In genomic region chr11:116673410-116673809, GRCm38 (mm10) we compare ENCODE assay signal across 10 mouse cellular contexts. TPM values are rescaled to one million over a fixed set of nuclear protein-coding genes. Genes with fewer than 3 reads are reported as not detected.
DNase-seq lines count a peak whose midpoint lies in the region; ATAC-seq and TF ChIP-seq lines count a peak whose summit lies in the region.
"Had no signal": no experiment of that assay in that cellular context is flagged by ENCODE, and none has a peak within 500 bp of the region (broad histone marks: within the 10 kb centered on the region; RNA-seq: fewer than 3 reads in every experiment).

No protein-coding gene starts in this region.

- whole genome bisulfite sequencing in kidney, embryonic 14.5 days = 85% methylated on average over 2 of the region's 2 CpGs
- 93% methylated on average over 2 of the region's 2 CpGs for WGBS in hindbrain, embryonic 13.5 days
- 91% methylated on average over 2 of the region's 2 CpGs for WGBS in midbrain, embryonic 12.5 days

- H3K27ac ChIP-seq in kidney, embryonic 14.5 days (ENCODE audit: low read depth, low read length) = no peak overlapping the region
- peak overlapping the region; percentile 46 for H3K27ac ChIP-seq in MEL (ENCODE audit: control insufficient read depth, low read depth, low read length)
- H3K27ac ChIP-seq in hindbrain, embryonic 13.5 days = no peak overlapping the region
- H3K27ac ChIP-seq in midbrain, embryonic 12.5 days (replicated peaks) = no peak overlapping the region

- H3K27me3 ChIP-seq in kidney, embryonic 14.5 days (ENCODE audit: control insufficient read depth, insufficient read depth, low read length) = no peaks in the 10 kb centered on the region
- H3K27me3 ChIP-seq in MEL (ENCODE audit: control insufficient read depth in 1 of 2, insufficient read depth in 2 of 2, low read length in 2 of 2) = no peaks in the 10 kb centered on the region
- H3K27me3 ChIP-seq in hindbrain, embryonic 13.5 days = no peaks in the 10 kb centered on the region
- H3K27me3 ChIP-seq in midbrain, embryonic 12.5 days = no peaks in the 10 kb centered on the region

- H3K9ac ChIP-seq in kidney, embryonic 14.5 days (ENCODE audit: low read depth, low read length) = peak overlapping the region; percentile 94; the same call in 1 of the 2 replicates
- peak overlapping the region; percentile 87 for H3K9ac ChIP-seq in MEL (ENCODE audit: control insufficient read depth, low read depth, low read length, poor library complexity, severe bottlenecking)
- peak overlapping the region; percentile 89 for H3K9ac ChIP-seq in hindbrain, embryonic 13.5 days
- no peak overlapping the region for H3K9ac ChIP-seq in midbrain, embryonic 12.5 days (replicated peaks)

- no peak for ATAC-seq in kidney, embryonic 14.5 days (ENCODE audit: low FRiP score, low TSS enrichment)
- no peak for ATAC-seq in hindbrain, embryonic 13.5 days (ENCODE audit: low FRiP score)
- ATAC-seq in midbrain, embryonic 12.5 days (ENCODE audit: low FRiP score, low read depth) = no peak

- TF ChIP-seq RAD21 in MEL (IDR thresholded peaks at IDR 0.05; ENCODE audit: low read depth, low read length) = no peak

- TF ChIP-seq POLR2A in MEL (IDR thresholded peaks at IDR 0.05; ENCODE audit: control insufficient read depth in 1 of 2, insufficient read depth in 1 of 2, low read depth in 1 of 2, low read length in 2 of 2, poor library complexity in 1 of 2) = no peak

- H3K4me1 ChIP-seq in kidney, embryonic 14.5 days (ENCODE audit: control insufficient read depth, insufficient read depth, low read length) = peaks cover 28% of the 10 kb centered on the region
- H3K4me1 ChIP-seq in MEL (ENCODE audit: control insufficient read depth in 1 of 2, insufficient read depth in 2 of 2, low read length in 2 of 2) = peaks cover 2 to 27% of the 10 kb centered on the region in 2 experiments
- H3K4me1 ChIP-seq in hindbrain, embryonic 13.5 days (replicated peaks) = peaks cover 57% of the 10 kb centered on the region
- H3K4me1 ChIP-seq in midbrain, embryonic 12.5 days = peaks cover 31% of the 10 kb centered on the region

- H3K9me3 ChIP-seq in kidney, embryonic 14.5 days (ENCODE audit: control insufficient read depth, low read length) = no peaks in the 10 kb centered on the region
- H3K9me3 ChIP-seq in MEL (replicated peaks; ENCODE audit: insufficient read depth, low read length) = no peaks in the 10 kb centered on the region
- no peaks in the 10 kb centered on the region for H3K9me3 ChIP-seq in hindbrain, embryonic 13.5 days
- no peaks in the 10 kb centered on the region for H3K9me3 ChIP-seq in midbrain, embryonic 12.5 days

- H3K4me2 ChIP-seq in kidney, embryonic 14.5 days (replicated peaks; ENCODE audit: low read depth, low read length) = peak overlapping the region; percentile 60
- H3K4me2 ChIP-seq in hindbrain, embryonic 13.5 days = peak overlapping the region; percentile 94
- H3K4me2 ChIP-seq in midbrain, embryonic 12.5 days (replicated peaks) = peak overlapping the region; percentile 91; the same call in 1 of the 2 replicates

- H3K36me3 ChIP-seq in kidney, embryonic 14.5 days (ENCODE audit: control insufficient read depth, insufficient read depth, low read length) = peaks cover 53% of the 10 kb centered on the region
- peaks cover 11 to 38% of the 10 kb centered on the region in 2 experiments for H3K36me3 ChIP-seq in MEL (ENCODE audit: control insufficient read depth in 1 of 2, insufficient read depth in 2 of 2, low read length in 2 of 2)
- peaks cover 49% of the 10 kb centered on the region for H3K36me3 ChIP-seq in hindbrain, embryonic 13.5 days
- H3K36me3 ChIP-seq in midbrain, embryonic 12.5 days = peaks cover 50% of the 10 kb centered on the region

- TF ChIP-seq EP300 in MEL (IDR thresholded peaks at IDR 0.05; ENCODE audit: low read depth in 1 of 2, low read length in 2 of 2) = no peak

- peaks cover 35% of the 10 kb centered on the region for H3K79me2 ChIP-seq in MEL (ENCODE audit: control insufficient read depth, insufficient read depth, low read length, poor library complexity)

- DNase-seq in kidney, adult 11 months = no peak
- DNase-seq in MEL (ENCODE audit: low read depth, low spot score) = peak; percentile 43
- DNase-seq in adrenal gland, adult 18-20 months (ENCODE audit: low spot score in 2 of 2) = no peak
- no peak for DNase-seq in right cerebral cortex, postnatal 10 days (ENCODE audit: low spot score in 2 of 2)
- no peak for DNase-seq in cerebellum, adult 11 months
- DNase-seq: kidney, adult 8-10 months; thymus, postnatal 14 days had no signal

- no peak for TF ChIP-seq CTCF in MEL (IDR thresholded peaks at IDR 0.05 in 2 of 3, conservative IDR thresholded peaks at IDR 0.05 in 1 of 3; ENCODE audit: control insufficient read depth in 1 of 3, insufficient read depth in 1 of 3, low read depth in 2 of 3, low read length in 3 of 3, poor library complexity in 1 of 3, severe bottlenecking in 1 of 3)

- peak overlapping the region; percentile 69; the same call in 1 of the 2 replicates for H3K4me3 ChIP-seq in kidney, embryonic 14.5 days (ENCODE audit: low read length)
- H3K4me3 ChIP-seq in MEL (ENCODE audit: control insufficient read depth in 1 of 2, insufficient read depth in 1 of 2, low read depth in 2 of 2, low read length in 2 of 2) = peak overlapping the region; percentile 30 to 84
- no peak overlapping the region for H3K4me3 ChIP-seq in hindbrain, embryonic 13.5 days
- H3K4me3 ChIP-seq in midbrain, embryonic 12.5 days = no peak overlapping the region

TF ChIP-seq in MEL, 35 proteins besides CTCF, POLR2A, EP300 and RAD21:
- TF ChIP-seq TBP (IDR thresholded peaks at IDR 0.05; ENCODE audit: low read depth, low read length) (no peak), TAL1 (IDR thresholded peaks at IDR 0.05; ENCODE audit: low read length) (no peak), SMC3 (IDR thresholded peaks at IDR 0.05; ENCODE audit: low read depth, low read length) (no peak)

RNA-seq across cellular contexts. Expression of gene Cygb, which starts 19.3 kb away (rescaled TPM):
- 11.0 and 11.3 TPM in 2 replicates for polyA plus RNA-seq in kidney, embryonic 14.5 days (2014; fragmentation: Nextera tagmentation; extraction: Ambion mirVana)
- total RNA-seq in MEL (2012; rRNA removed) = 2.1 and 2.2 TPM in 2 replicates
- polyA plus RNA-seq in MEL (2012; ENCODE audit: insufficient read depth in 1 of 2, insufficient read length in 2 of 2, low read depth in 1 of 2, low replicate concordance in 2 of 2, missing spikeins in 1 of 2) = 1 to 10 TPM in 1 of 2 experiments, not detected in 1; 8.7 TPM
- 16.4 and 18.1 TPM in 2 replicates for polyA plus RNA-seq in hindbrain, embryonic 13.5 days (2015; fragmentation: Nextera tagmentation; extraction: Ambion mirVana)
- 2.8 and 3.5 TPM in 2 replicates for polyA plus RNA-seq in midbrain, embryonic 12.5 days (2016; fragmentation: Nextera tagmentation; extraction: Ambion mirVana)
- 10 to 100 TPM; 26.0 to 42.7 TPM for total RNA-seq in adrenal gland, adult 18-20 months (2021)

RNA-seq across cellular contexts. Expression of gene Prcd, which starts 20.1 kb away (rescaled TPM):
- polyA plus RNA-seq in kidney, embryonic 14.5 days (2014; fragmentation: Nextera tagmentation; extraction: Ambion mirVana) = 1.1 and 1.4 TPM in 2 replicates
- 50.0 and 72.2 TPM in 2 replicates for total RNA-seq in MEL (2012; rRNA removed)
- polyA plus RNA-seq in MEL (2012; ENCODE audit: insufficient read depth in 1 of 2, insufficient read length in 2 of 2, low read depth in 1 of 2, low replicate concordance in 2 of 2, missing spikeins in 1 of 2) = 10 to 100 TPM in 1 of 2 experiments, not detected in 1; 44.4 TPM
- polyA plus RNA-seq in hindbrain, embryonic 13.5 days (2015; fragmentation: Nextera tagmentation; extraction: Ambion mirVana) = 1.2 and 1.4 TPM in 2 replicates
- polyA plus RNA-seq in midbrain, embryonic 12.5 days (2016; fragmentation: Nextera tagmentation; extraction: Ambion mirVana) = 0.37 and 0.63 TPM in 2 replicates
- 10 to 100 TPM; 12.5 to 13.2 TPM for total RNA-seq in adrenal gland, adult 18-20 months (2021)

RNA-seq across cellular contexts. Expression of gene Rhbdf2, which starts 46.6 kb away (rescaled TPM):
- polyA plus RNA-seq in kidney, embryonic 14.5 days (2014; fragmentation: Nextera tagmentation; extraction: Ambion mirVana) = 5.4 and 7.2 TPM in 2 replicates
- 6.4 and 7.7 TPM in 2 replicates for total RNA-seq in MEL (2012; rRNA removed)
- polyA plus RNA-seq in MEL (2012; ENCODE audit: insufficient read depth in 1 of 2, insufficient read length in 2 of 2, low read depth in 1 of 2, low replicate concordance in 2 of 2, missing spikeins in 1 of 2) = 10 to 100 TPM in 1 of 2 experiments, not detected in 1; 13.7 TPM
- polyA plus RNA-seq in hindbrain, embryonic 13.5 days (2015; fragmentation: Nextera tagmentation; extraction: Ambion mirVana) = 1.8 and 2.1 TPM in 2 replicates
- polyA plus RNA-seq in midbrain, embryonic 12.5 days (2016; fragmentation: Nextera tagmentation; extraction: Ambion mirVana) = 1.1 and 1.8 TPM in 2 replicates
- total RNA-seq in adrenal gland, adult 18-20 months (2021) = 10 to 100 TPM; 12.1 to 17.6 TPM

Comparison
In these comparisons a context has a peak if more than half of its experiments do, and no peak if none do; other contexts are left out.
1. H3K4me3 ChIP-seq: peak in kidney, embryonic 14.5 days (single experiment) and MEL (2 of 2); none in hindbrain, embryonic 13.5 days (single experiment) and midbrain, embryonic 12.5 days (single experiment).
2. Peak in every context shown above with its lines, with median percentiles within 50 percentile points of each other: H3K4me2 ChIP-seq.